Mouse (Mus musculus) heart, embryonic 13.5 days (tissue): ENCODE measurements around the gene Atf7ip. TPM values are rescaled to one million over a fixed set of nuclear protein-coding genes. Genes with fewer than 3 reads are reported as not detected.

Experiments
- ATAC-seq: fragments of 200-750 bp; cut with Nextera tagmentation; 2 replicates; pipeline ENCODE4 v1.8.0; 2017; ENCODE audit warnings: moderate TSS enrichment; ENCODE audit not compliant: insufficient number of reproducible peaks, low FRiP score, low TSS enrichment; ENCODE audit errors: extremely low read depth
- H3K27ac ChIP-seq: fragments of 300-500 bp; sonication (generic); replicated peaks from 2 replicates; pipeline ENCODE4 v1.5.1; 2015; ENCODE audit warnings: moderate library complexity, mild to moderate bottlenecking, inconsistent platforms
- H3K27me3 ChIP-seq: fragments of 300-500 bp; sonication (generic); replicated peaks from 2 replicates; pipeline ENCODE4 v1.6.1; 2015; ENCODE audit warnings: mild to moderate bottlenecking, inconsistent platforms
- H3K36me3 ChIP-seq: fragments of 300-500 bp; sonication (generic); 2 replicates; pipeline ENCODE4 v1.6.1; 2015; ENCODE audit warnings: mild to moderate bottlenecking, inconsistent platforms
- H3K4me1 ChIP-seq: fragments of 300-500 bp; sonication (generic); 2 replicates; pipeline ENCODE4 v1.6.1; 2015; ENCODE audit warnings: inconsistent platforms
- H3K4me2 ChIP-seq: fragments of 300-500 bp; sonication (generic); 2 replicates; pipeline ENCODE4 v1.6.1; 2015; ENCODE audit warnings: inconsistent platforms, mild to moderate bottlenecking, moderate library complexity
- H3K4me3 ChIP-seq: fragments of 300-500 bp; sonication (generic); 2 replicates; pipeline ENCODE4 v1.5.1; 2015; ENCODE audit warnings: moderate library complexity, mild to moderate bottlenecking, inconsistent platforms
- H3K9ac ChIP-seq: fragments of 300-500 bp; sonication (generic); 2 replicates; pipeline ENCODE4 v1.6.1; 2015; ENCODE audit warnings: inconsistent platforms, mild to moderate bottlenecking, moderate library complexity
- H3K9me3 ChIP-seq: fragments of 300-500 bp; sonication (generic); 2 replicates; pipeline ENCODE4 v1.6.1; 2016; ENCODE audit warnings: inconsistent platforms
- WGBS: fragments of 180-500 bp; shearing (Covaris S2); methylation state at CpG from one replicate; pipeline ENCODE4 v1.1.7; 2015; ENCODE audit warnings: mixed read lengths; 5-methylcytosine and 5-hydroxymethylcytosine counted together
- polyA plus RNA-seq: library from polyadenylated mRNA; unstranded; fragments of >200 nt; fragmentation: Nextera tagmentation; extraction: Ambion mirVana; gene quantifications from 2 replicates; pipeline ENCODE4 v1.2.1, GENCODE M21; 2015

The Atf7ip gene
- polyA plus RNA-seq, 1 experiment from 2014 or later, result 33.7 TPM

- H3K27me3 ChIP-seq, result no peaks in the 10 kb centered on the region
- 37% methylated on average over 36 of the region's 36 CpGs for WGBS
- no peak for ATAC-seq
- no peaks in the 10 kb centered on the region for H3K9me3 ChIP-seq
- H3K36me3 ChIP-seq, result no peaks in the 10 kb centered on the region
- H3K9ac ChIP-seq, result peak overlapping the region; percentile 50
- H3K4me3 ChIP-seq, result peak overlapping the region; percentile 33
- peak overlapping the region; percentile 61 for H3K4me2 ChIP-seq
- no peak overlapping the region for H3K27ac ChIP-seq
- peaks cover 11% of the 10 kb centered on the region for H3K4me1 ChIP-seq
Measured at GRCm38 (mm10) chr6:136486801-136487553, 19.0 kb upstream of the Atf7ip start.

GRCm38 (mm10) chr6:136487554-136487950 is 18.4 kb upstream of the Atf7ip start:
- no peak overlapping the region for H3K4me2 ChIP-seq
- H3K27me3 ChIP-seq, result no peaks in the 10 kb centered on the region
- H3K4me3 ChIP-seq, result no peak overlapping the region
- H3K9me3 ChIP-seq, result no peaks in the 10 kb centered on the region
- peaks cover 16% of the 10 kb centered on the region for H3K4me1 ChIP-seq
- no peak overlapping the region for H3K9ac ChIP-seq
- no peak for ATAC-seq
- no peaks in the 10 kb centered on the region for H3K36me3 ChIP-seq
- WGBS, result 61% methylated on average over 1 of the region's 1 CpGs
- H3K27ac ChIP-seq, result no peak overlapping the region

GRCm38 (mm10) chr6:136489899-136490298 is 16.1 kb upstream of the Atf7ip start:
- H3K27ac ChIP-seq, result no peak overlapping the region
- ATAC-seq, result no peak
- peaks cover 16% of the 10 kb centered on the region for H3K4me1 ChIP-seq
- H3K27me3 ChIP-seq, result no peaks in the 10 kb centered on the region
- no peak overlapping the region for H3K4me2 ChIP-seq
- no peak overlapping the region for H3K4me3 ChIP-seq
- H3K9me3 ChIP-seq, result peaks cover 2% of the 10 kb centered on the region; the same call in 1 of the 2 replicates
- 71% methylated on average over 3 of the region's 3 CpGs for WGBS
- H3K36me3 ChIP-seq, result no peaks in the 10 kb centered on the region
- H3K9ac ChIP-seq, result no peak overlapping the region

GRCm38 (mm10) chr6:136490516-136491475 is 15.2 kb upstream of the Atf7ip start:
- Histone ChIP-seq H3K36me3 (no peaks in the 10 kb centered on the region), H3K27me3 (no peaks in the 10 kb centered on the region), H3K9me3 (peaks cover 2% of the 10 kb centered on the region; the same call in 1 of the 2 replicates), H3K4me1 (peaks cover 16% of the 10 kb centered on the region), H3K4me3 (no peak overlapping the region), H3K27ac (no peak overlapping the region), H3K4me2 (no peak overlapping the region), H3K9ac (no peak overlapping the region)
- no peak for ATAC-seq
- WGBS, result 69% methylated on average over 5 of the region's 6 CpGs

GRCm38 (mm10) chr6:136491631-136492030 is 14.3 kb upstream of the Atf7ip start:
- H3K9ac ChIP-seq, result no peak overlapping the region
- H3K9me3 ChIP-seq, result peaks cover 2% of the 10 kb centered on the region; the same call in 1 of the 2 replicates
- H3K27me3 ChIP-seq, result no peaks in the 10 kb centered on the region
- no peaks in the 10 kb centered on the region for H3K36me3 ChIP-seq
- no peak overlapping the region for H3K4me2 ChIP-seq
- no peak overlapping the region for H3K4me3 ChIP-seq
- peak overlapping the region; percentile 36 for H3K27ac ChIP-seq
- no peak for ATAC-seq
- H3K4me1 ChIP-seq, result peaks cover 16% of the 10 kb centered on the region
- WGBS, result 76% methylated on average over 5 of the region's 5 CpGs

- no peak overlapping the region for H3K4me2 ChIP-seq
- no peaks in the 10 kb centered on the region for H3K27me3 ChIP-seq
- ATAC-seq, result peak; percentile 53; the same call in 1 of the 2 replicates
- H3K9me3 ChIP-seq, result peaks cover 2% of the 10 kb centered on the region; the same call in 1 of the 2 replicates
- 41% methylated on average over 4 of the region's 4 CpGs for WGBS
- H3K36me3 ChIP-seq, result no peaks in the 10 kb centered on the region
- H3K27ac ChIP-seq, result peak overlapping the region; percentile 36
- peaks cover 16% of the 10 kb centered on the region for H3K4me1 ChIP-seq
- H3K4me3 ChIP-seq, result no peak overlapping the region
- H3K9ac ChIP-seq, result no peak overlapping the region
Measured at GRCm38 (mm10) chr6:136492251-136492650, 13.7 kb upstream of the Atf7ip start.

GRCm38 (mm10) chr6:136493486-136493885 is 12.5 kb upstream of the Atf7ip start:
- H3K4me1 ChIP-seq, result peaks cover 21% of the 10 kb centered on the region
- ATAC-seq, result no peak
- no peak overlapping the region for H3K4me3 ChIP-seq
- 90% methylated on average over 7 of the region's 7 CpGs for WGBS
- no peaks in the 10 kb centered on the region for H3K36me3 ChIP-seq
- H3K4me2 ChIP-seq, result no peak overlapping the region
- no peak overlapping the region for H3K27ac ChIP-seq
- H3K9ac ChIP-seq, result no peak overlapping the region
- peaks cover 2% of the 10 kb centered on the region; the same call in 1 of the 2 replicates for H3K9me3 ChIP-seq
- H3K27me3 ChIP-seq, result no peaks in the 10 kb centered on the region

- no peaks in the 10 kb centered on the region for H3K36me3 ChIP-seq
- H3K9ac ChIP-seq, result no peak overlapping the region
- H3K9me3 ChIP-seq, result peaks cover 2% of the 10 kb centered on the region; the same call in 1 of the 2 replicates
- H3K27ac ChIP-seq, result no peak overlapping the region
- WGBS, result 87% methylated on average over 12 of the region's 12 CpGs
- no peaks in the 10 kb centered on the region for H3K27me3 ChIP-seq
- no peak overlapping the region for H3K4me3 ChIP-seq
- H3K4me2 ChIP-seq, result no peak overlapping the region
- H3K4me1 ChIP-seq, result peaks cover 21% of the 10 kb centered on the region
- no peak for ATAC-seq
Measured at GRCm38 (mm10) chr6:136493910-136494751, 11.8 kb upstream of the Atf7ip start.

GRCm38 (mm10) chr6:136495023-136495422 is 10.9 kb upstream of the Atf7ip start:
- ATAC-seq, result no peak
- peaks cover 2% of the 10 kb centered on the region; the same call in 1 of the 2 replicates for H3K9me3 ChIP-seq
- no peaks in the 10 kb centered on the region for H3K36me3 ChIP-seq
- H3K27me3 ChIP-seq, result no peaks in the 10 kb centered on the region
- H3K27ac ChIP-seq, result no peak overlapping the region
- H3K4me1 ChIP-seq, result peaks cover 21% of the 10 kb centered on the region
- H3K9ac ChIP-seq, result no peak overlapping the region
- no peak overlapping the region for H3K4me3 ChIP-seq
- H3K4me2 ChIP-seq, result no peak overlapping the region
- 87% methylated on average over 12 of the region's 12 CpGs for WGBS

GRCm38 (mm10) chr6:136497744-136498143 is 8.2 kb upstream of the Atf7ip start:
- Histone ChIP-seq H3K4me3 (no peak overlapping the region), H3K9ac (no peak overlapping the region), H3K4me1 (0 out of 2 replicates have a peak, but pooled peaks cover 5% of the 10 kb centered on the region), H3K27me3 (no peaks in the 10 kb centered on the region), H3K27ac (no peak overlapping the region), H3K4me2 (no peak overlapping the region), H3K9me3 (peaks cover 10% of the 10 kb centered on the region; the same call in 1 of the 2 replicates), H3K36me3 (no peaks in the 10 kb centered on the region)
- 62% methylated on average over 5 of the region's 5 CpGs for WGBS
- no peak for ATAC-seq
